In genomic region chr15:23817514-23817913, GRCm38 (mm10) we compare ENCODE assay signal across 17 mouse cellular contexts.
"Had no signal": no experiment of that assay in that cellular context is flagged by ENCODE, and none has a peak within 500 bp of the region (broad histone marks: within the 10 kb centered on the region; RNA-seq: fewer than 3 reads in every experiment).

No protein-coding gene starts in this region.

- H3K27ac ChIP-seq: neural tube, embryonic 12.5 days; neural tube, embryonic 13.5 days; neural tube, embryonic 15.5 days; stomach, embryonic 15.5 days; stomach, postnatal 0 days had no signal

- H3K36me3 ChIP-seq: neural tube, embryonic 12.5 days; neural tube, embryonic 13.5 days; neural tube, embryonic 15.5 days; stomach, embryonic 15.5 days had no signal

- H3K9me3 ChIP-seq: neural tube, embryonic 12.5 days; neural tube, embryonic 13.5 days; neural tube, embryonic 15.5 days; stomach, embryonic 15.5 days had no signal

- H3K27me3 ChIP-seq: neural tube, embryonic 12.5 days; neural tube, embryonic 13.5 days; neural tube, embryonic 15.5 days; stomach, embryonic 15.5 days had no signal

- DNase-seq: retina, postnatal 1 day; right cerebral cortex, adult 18-20 months; right cerebral cortex, postnatal 14 days; right cerebral cortex, postnatal 25 days; right cerebral cortex, postnatal 4 days; spleen, adult 18-20 months; thymus, adult 18-20 months; thymus, adult 2 months; thymus, postnatal 14 days; thymus, postnatal 25 days; thymus, postnatal 36 days; thymus, postnatal 4 days had no signal

- H3K4me2 ChIP-seq: neural tube, embryonic 12.5 days; neural tube, embryonic 13.5 days; neural tube, embryonic 15.5 days; stomach, embryonic 15.5 days had no signal

- H3K4me3 ChIP-seq: neural tube, embryonic 12.5 days; neural tube, embryonic 13.5 days; neural tube, embryonic 15.5 days; stomach, embryonic 15.5 days had no signal

- H3K9ac ChIP-seq: neural tube, embryonic 12.5 days; neural tube, embryonic 13.5 days; neural tube, embryonic 15.5 days; stomach, embryonic 15.5 days had no signal

- H3K4me1 ChIP-seq: neural tube, embryonic 12.5 days; neural tube, embryonic 13.5 days; neural tube, embryonic 15.5 days; stomach, embryonic 15.5 days had no signal
